Mouse (Mus musculus): ENCODE measurements at regions not wholly inside any gene's neighbourhood (a gene's known extent, or its start where the extent isn't known, plus 50 kb on each side); places are given as distances from the start of the nearest gene placed in this dataset.

GRCm38 (mm10) chr1:52305679-52306632 lies 72.9 kb upstream of the Gls start:
- no peak for DNase-seq (ENCODE audit: low spot score)

GRCm38 (mm10) chr1:52302557-52302956 lies 69.5 kb upstream of the Gls start:
- DNase-seq (ENCODE audit: low spot score) = peak; percentile 60

DNA sequence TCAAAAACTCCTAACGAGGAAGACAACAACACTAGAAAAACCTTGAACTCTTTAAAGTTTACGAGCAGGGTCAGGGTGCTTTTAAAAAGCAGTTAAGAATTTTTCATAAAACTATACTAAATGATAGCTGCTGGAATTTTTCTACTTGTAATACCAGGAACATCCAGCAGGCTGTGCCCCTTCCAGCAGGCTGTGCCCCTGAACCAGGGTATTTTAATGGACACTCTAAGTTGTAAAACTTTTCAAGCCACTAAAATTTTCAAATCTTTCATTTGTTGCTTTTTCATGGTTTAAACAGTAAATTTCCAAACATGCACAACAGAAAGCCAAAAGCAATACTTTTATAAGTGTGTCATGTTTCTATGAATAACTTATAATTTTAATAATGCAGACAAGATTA lies 68.2 kb upstream of the Gls start:
- peak; percentile 43 for DNase-seq (ENCODE audit: low spot score)

- DNase-seq (ENCODE audit: low spot score) = no peak
Observed at GRCm38 (mm10) chr1:52299559-52299958, 66.5 kb upstream of the Gls start.

DNA sequence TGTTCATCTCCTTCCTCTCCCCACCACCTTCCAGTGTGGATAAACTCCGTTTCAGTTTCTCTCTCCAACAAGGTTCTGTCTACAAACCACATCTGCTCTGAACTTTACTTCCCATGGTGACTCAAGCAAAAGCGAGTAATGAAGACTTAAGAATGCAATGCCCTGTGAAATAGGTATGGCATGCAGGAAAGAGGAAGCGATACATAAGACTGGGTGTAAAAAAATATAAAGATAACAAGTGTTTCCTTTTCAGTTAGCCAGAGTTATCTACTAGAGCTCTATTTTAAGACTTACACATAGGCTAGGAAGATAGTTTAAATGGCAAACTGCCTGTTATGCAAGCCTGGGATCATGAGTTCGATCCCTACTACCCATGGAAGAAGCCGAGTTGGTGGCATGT lies 65.3 kb upstream of the Gls start:
- no peak for DNase-seq (ENCODE audit: low spot score)

DNA sequence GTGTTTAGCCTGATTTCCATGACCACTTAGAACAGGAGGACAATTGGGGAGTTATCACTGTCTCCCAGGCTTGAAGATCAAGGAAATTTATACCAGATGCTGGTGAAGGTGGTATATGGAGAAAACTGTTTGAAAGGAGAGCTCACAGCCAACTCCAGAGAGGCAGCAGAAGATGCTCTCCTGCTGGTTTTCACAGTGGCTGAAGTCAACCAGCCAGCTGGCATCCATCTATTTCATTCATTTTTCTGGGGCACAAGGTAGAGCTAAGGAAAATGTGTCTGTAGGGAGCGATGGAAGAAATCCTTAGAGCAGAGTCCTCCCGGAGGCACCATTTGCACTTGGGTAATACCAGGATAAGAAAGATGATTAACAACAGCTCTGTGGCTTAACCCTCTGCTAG lies 63.1 kb upstream of the Gls start:
- no peak for DNase-seq (ENCODE audit: low spot score)

GRCm38 (mm10) chr1:52294521-52294920 lies 61.5 kb upstream of the Gls start:
- DNase-seq (ENCODE audit: low spot score) = no peak

- DNase-seq (ENCODE audit: low spot score) = no peak
Observed at GRCm38 (mm10) chr1:52293393-52294099, 60.5 kb upstream of the Gls start.
